Mouse (Mus musculus): Measurements from ENCODE around the gene Sgo2a. TPM values are rescaled to one million over a fixed set of nuclear protein-coding genes. Genes with fewer than 3 reads are reported as not detected.

Sgo2a gene
- polyA plus RNA-seq, 1 experiment = 0.29 TPM

GRCm38 (mm10) chr1:58056074-58056807 is 60.5 kb downstream of the Sgo2a start:
- Histone ChIP-seq H3K36me3 (replicated peaks; ENCODE audit: low read length) (no peaks in the 10 kb centered on the region), H3K4me1 (no peaks in the 10 kb centered on the region), H3K9me3 (0 out of 2 replicates have a peak, but pooled peaks cover 2% of the 10 kb centered on the region), H3K4me3 (replicated peaks) (no peak overlapping the region), H3K27me3 (replicated peaks) (peaks cover 2% of the 10 kb centered on the region)
- TF ChIP-seq GATA1 (IDR thresholded peaks at IDR 0.05; ENCODE audit: borderline replicate concordance, low read length) (no peak), FLI1 (IDR thresholded peaks at IDR 0.05; ENCODE audit: low read length) (no peak)

GRCm38 (mm10) chr1:58056939-58057338 is 61.2 kb downstream of the Sgo2a start:
- TF ChIP-seq GATA1 (IDR thresholded peaks at IDR 0.05; ENCODE audit: borderline replicate concordance, low read length) (no peak), FLI1 (IDR thresholded peaks at IDR 0.05; ENCODE audit: low read length) (no peak)
- Histone ChIP-seq H3K27me3 (replicated peaks) (peaks cover 2% of the 10 kb centered on the region), H3K4me3 (replicated peaks) (no peak overlapping the region), H3K9me3 (0 out of 2 replicates have a peak, but pooled peaks cover 2% of the 10 kb centered on the region), H3K4me1 (no peaks in the 10 kb centered on the region), H3K36me3 (replicated peaks; ENCODE audit: low read length) (no peaks in the 10 kb centered on the region)

GRCm38 (mm10) chr1:58058846-58059245 is 63.1 kb downstream of the Sgo2a start:
- Histone ChIP-seq H3K9me3 (0 out of 2 replicates have a peak, but pooled peaks cover 6% of the 10 kb centered on the region), H3K36me3 (replicated peaks; ENCODE audit: low read length) (no peaks in the 10 kb centered on the region), H3K4me3 (replicated peaks) (no peak overlapping the region), H3K27me3 (replicated peaks) (peaks cover 2% of the 10 kb centered on the region), H3K4me1 (no peaks in the 10 kb centered on the region)
- TF ChIP-seq FLI1 (IDR thresholded peaks at IDR 0.05; ENCODE audit: low read length) (no peak), GATA1 (IDR thresholded peaks at IDR 0.05; ENCODE audit: borderline replicate concordance, low read length) (no peak)

- H3K36me3 ChIP-seq (replicated peaks; ENCODE audit: low read length) = no peaks in the 10 kb centered on the region
- no peak overlapping the region for H3K4me3 ChIP-seq (replicated peaks)
- H3K27me3 ChIP-seq (replicated peaks) = no peaks in the 10 kb centered on the region
- H3K9me3 ChIP-seq = 0 out of 2 replicates have a peak, but pooled peaks cover 4% of the 10 kb centered on the region
- TF ChIP-seq FLI1 (IDR thresholded peaks at IDR 0.05; ENCODE audit: low read length) = no peak
- no peak for TF ChIP-seq GATA1 (IDR thresholded peaks at IDR 0.05; ENCODE audit: borderline replicate concordance, low read length)
- no peaks in the 10 kb centered on the region for H3K4me1 ChIP-seq
Observed at GRCm38 (mm10) chr1:58062131-58062530, 66.4 kb downstream of the Sgo2a start.

- Histone ChIP-seq H3K4me3 (replicated peaks) (no peak overlapping the region), H3K36me3 (replicated peaks; ENCODE audit: low read length) (no peaks in the 10 kb centered on the region), H3K4me1 (no peaks in the 10 kb centered on the region), H3K9me3 (0 out of 2 replicates have a peak, but pooled peaks cover 4% of the 10 kb centered on the region), H3K27me3 (replicated peaks) (peaks cover 4% of the 10 kb centered on the region)
- no peak for TF ChIP-seq FLI1 (IDR thresholded peaks at IDR 0.05; ENCODE audit: low read length)
- no peak for TF ChIP-seq GATA1 (IDR thresholded peaks at IDR 0.05; ENCODE audit: borderline replicate concordance, low read length)
Observed at GRCm38 (mm10) chr1:58065151-58065550, 69.4 kb downstream of the Sgo2a start.

GRCm38 (mm10) chr1:58065606-58066005 is 69.8 kb downstream of the Sgo2a start:
- TF ChIP-seq FLI1 (IDR thresholded peaks at IDR 0.05; ENCODE audit: low read length) (no peak), GATA1 (IDR thresholded peaks at IDR 0.05; ENCODE audit: borderline replicate concordance, low read length) (no peak)
- Histone ChIP-seq H3K4me3 (replicated peaks) (no peak overlapping the region), H3K4me1 (no peaks in the 10 kb centered on the region), H3K9me3 (0 out of 2 replicates have a peak, but pooled peaks cover 4% of the 10 kb centered on the region), H3K27me3 (replicated peaks) (peaks cover 4% of the 10 kb centered on the region), H3K36me3 (replicated peaks; ENCODE audit: low read length) (no peaks in the 10 kb centered on the region)

- TF ChIP-seq GATA1 (IDR thresholded peaks at IDR 0.05; ENCODE audit: borderline replicate concordance, low read length) = no peak
- Histone ChIP-seq H3K27me3 (replicated peaks) (peaks cover 4% of the 10 kb centered on the region), H3K36me3 (replicated peaks; ENCODE audit: low read length) (no peaks in the 10 kb centered on the region), H3K4me3 (replicated peaks) (no peak overlapping the region), H3K4me1 (no peaks in the 10 kb centered on the region), H3K9me3 (no peaks in the 10 kb centered on the region)
Observed at GRCm38 (mm10) chr1:58069181-58069580, 73.4 kb downstream of the Sgo2a start.

- no peaks in the 10 kb centered on the region for H3K4me1 ChIP-seq
- no peak for TF ChIP-seq GATA1 (IDR thresholded peaks at IDR 0.05; ENCODE audit: borderline replicate concordance, low read length)
- H3K27me3 ChIP-seq (replicated peaks) = peaks cover 4% of the 10 kb centered on the region
- H3K36me3 ChIP-seq (replicated peaks; ENCODE audit: low read length) = no peaks in the 10 kb centered on the region
- no peak overlapping the region for H3K4me3 ChIP-seq (replicated peaks)
- no peaks in the 10 kb centered on the region for H3K9me3 ChIP-seq
Observed at GRCm38 (mm10) chr1:58070091-58070490, 74.3 kb downstream of the Sgo2a start.

GRCm38 (mm10) chr1:58071006-58071405 is 75.2 kb downstream of the Sgo2a start:
- TF ChIP-seq FLI1 (IDR thresholded peaks at IDR 0.05; ENCODE audit: low read length) (no peak), GATA1 (IDR thresholded peaks at IDR 0.05; ENCODE audit: borderline replicate concordance, low read length) (no peak)
- Histone ChIP-seq H3K36me3 (replicated peaks; ENCODE audit: low read length) (no peaks in the 10 kb centered on the region), H3K4me1 (no peaks in the 10 kb centered on the region)

GRCm38 (mm10) chr1:58071509-58071908 is 75.7 kb downstream of the Sgo2a start:
- Histone ChIP-seq H3K36me3 (replicated peaks; ENCODE audit: low read length) (no peaks in the 10 kb centered on the region), H3K4me1 (no peaks in the 10 kb centered on the region)
- no peak for TF ChIP-seq FLI1 (IDR thresholded peaks at IDR 0.05; ENCODE audit: low read length)
- TF ChIP-seq GATA1 (IDR thresholded peaks at IDR 0.05; ENCODE audit: borderline replicate concordance, low read length) = no peak

More at GRCm38 (mm10) chr1:58071006-58071405, 75.2 kb downstream of the Sgo2a start:
- Histone ChIP-seq H3K9me3 (no peaks in the 10 kb centered on the region), H3K27me3 (replicated peaks) (peaks cover 4% of the 10 kb centered on the region), H3K4me3 (replicated peaks) (no peak overlapping the region)

More at GRCm38 (mm10) chr1:58071509-58071908, 75.7 kb downstream of the Sgo2a start:
- Histone ChIP-seq H3K9me3 (no peaks in the 10 kb centered on the region; the same call in 1 of the 2 replicates), H3K27me3 (replicated peaks) (peaks cover 4% of the 10 kb centered on the region), H3K4me3 (replicated peaks) (no peak overlapping the region)

Measured in megakaryocyte, embryonic 14.5 days (primary cell).